Mouse (Mus musculus): Measurements from ENCODE around the gene Wipf2.

DNA sequence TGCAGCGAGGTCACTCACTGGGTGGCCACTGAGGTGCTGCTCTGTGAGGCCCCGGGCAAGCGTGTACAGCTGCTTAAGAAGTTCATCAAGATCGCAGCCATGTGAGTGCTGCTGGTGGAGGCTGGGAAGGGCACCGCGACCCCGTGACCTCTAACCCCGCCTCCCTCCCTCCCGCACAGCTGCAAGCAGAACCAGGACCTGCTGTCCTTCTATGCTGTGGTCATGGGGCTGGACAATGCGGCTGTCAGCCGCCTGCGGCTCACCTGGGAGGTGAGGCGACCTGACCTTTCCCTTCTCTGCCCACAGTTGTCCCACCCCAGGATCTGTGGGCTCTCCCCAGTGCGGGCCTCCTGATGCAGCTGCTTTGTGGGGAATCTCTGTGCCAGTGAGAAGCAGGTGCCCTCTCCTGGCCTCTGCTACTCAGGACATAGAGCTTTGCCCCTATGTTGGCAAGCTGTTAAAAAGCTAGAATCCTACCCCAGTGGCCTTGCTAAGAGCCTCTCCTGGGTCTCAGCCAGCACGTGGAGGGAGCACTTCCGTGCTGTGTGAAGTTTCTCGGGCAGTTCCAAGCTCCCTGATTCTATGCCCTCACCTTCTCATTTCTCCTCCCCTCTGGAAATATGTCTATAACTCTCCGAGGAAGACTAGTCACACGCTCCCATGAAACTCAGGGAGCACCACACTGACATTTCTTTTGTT lies 14.1 kb upstream of the Wipf2 start:
- no peak for TF ChIP-seq POLR2A (IDR thresholded peaks at IDR 0.05; ENCODE audit: borderline replicate concordance, control insufficient read depth, low read depth, low read length)
- no peak for TF ChIP-seq CTCF (IDR thresholded peaks at IDR 0.05; ENCODE audit: control insufficient read depth, insufficient read depth, low read length)
